In the genomic region with DNA sequence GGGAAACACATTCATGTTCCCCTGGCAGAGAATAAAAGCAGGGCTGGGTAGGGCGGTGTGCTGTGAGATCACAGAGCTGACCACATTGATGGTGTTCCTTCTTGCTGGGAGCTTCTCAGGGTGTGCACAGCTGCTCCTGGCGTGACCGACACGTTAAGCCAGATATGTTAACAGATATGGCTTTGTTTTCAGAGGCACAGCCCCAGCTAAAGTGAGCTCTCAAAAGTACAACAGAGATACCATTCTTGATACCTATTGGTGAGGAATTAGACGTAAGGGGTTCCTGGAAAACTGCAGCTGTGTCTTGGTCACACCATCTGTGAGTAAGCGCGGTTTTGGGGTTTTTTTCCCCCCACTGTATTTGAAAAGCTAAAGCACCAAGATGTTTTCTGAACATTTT, we compare ENCODE assay signal across 1 mouse cellular context.
TF ChIP-seq lines count a peak whose summit lies in the region.

No protein-coding gene starts in this region.

TF ChIP-seq in MEL, 35 proteins besides CTCF, POLR2A, EP300 and RAD21:
- TF ChIP-seq ETS1 (IDR thresholded peaks at IDR 0.05; ENCODE audit: low read depth, low read length), result peak; percentile 50
- no peak for TF ChIP-seq TCF12 (IDR thresholded peaks at IDR 0.05; ENCODE audit: low read depth, low read length)
- no peak for TF ChIP-seq TAL1 (IDR thresholded peaks at IDR 0.05; ENCODE audit: low read length)
- peak; percentile 58; the same call in 1 of the 2 replicates for TF ChIP-seq BHLHE40 (IDR thresholded peaks at IDR 0.05; ENCODE audit: borderline replicate concordance, low read depth, low read length)
- no peak for TF ChIP-seq GABPA (IDR thresholded peaks at IDR 0.05; ENCODE audit: low read depth, low read length)
